Mouse (Mus musculus): ENCODE measurements around the gene Morn4. TPM values are rescaled to one million over a fixed set of nuclear protein-coding genes. Genes with fewer than 3 reads are reported as not detected.
A peak's percentile ranks its signal among the peaks of the same experiment; 100 is the strongest.

Gene Morn4
- polyA plus RNA-seq, 1 experiment from 2014 or later, result 22.2 TPM

DNA sequence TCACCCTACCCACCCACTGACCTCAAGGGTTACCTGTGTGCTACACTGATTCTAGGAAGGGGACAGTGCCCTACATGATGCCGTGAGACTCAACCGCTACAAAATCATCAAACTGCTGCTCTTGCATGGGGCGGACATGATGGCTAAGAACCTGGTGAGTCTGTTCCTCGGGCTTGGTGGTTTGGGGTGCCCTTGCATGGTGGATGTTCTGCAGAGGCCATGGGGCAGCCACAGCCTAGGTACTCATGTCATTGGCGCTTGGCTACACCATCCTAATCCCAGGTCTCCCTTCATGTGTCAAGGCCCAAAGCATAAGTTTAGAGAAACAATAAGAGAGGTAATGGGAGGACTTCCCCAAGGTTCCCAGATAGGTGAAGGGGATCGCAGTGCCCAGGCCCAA, 42.2 kb downstream of the Morn4 start:
- no peak for TF ChIP-seq CTCF (IDR thresholded peaks at IDR 0.05; ENCODE audit: low read depth)
- Histone ChIP-seq H3K4me2 (ENCODE audit: low read length) (no peak overlapping the region), H3K4me3 (replicated peaks; ENCODE audit: low read depth, low read length) (no peak overlapping the region), H3K9ac (ENCODE audit: low read depth, low read length) (no peak overlapping the region), H3K9me3 (replicated peaks; ENCODE audit: low read length) (no peaks in the 10 kb centered on the region), H3K27ac (no peak overlapping the region), H3K36me3 (ENCODE audit: insufficient read depth, low read length) (no peaks in the 10 kb centered on the region), H3K27me3 (ENCODE audit: insufficient read depth, low read length) (no peaks in the 10 kb centered on the region), H3K4me1 (replicated peaks; ENCODE audit: insufficient read depth, low read length) (0 out of 2 replicates have a peak, but pooled peaks cover 7% of the 10 kb centered on the region)
- ATAC-seq (replicated peaks; ENCODE audit: low FRiP score, low read depth) (no peak), DNase-seq (ENCODE audit: low spot score) (no peak)
- WGBS, result 92% methylated on average over 6 of the region's 6 CpGs

DNA sequence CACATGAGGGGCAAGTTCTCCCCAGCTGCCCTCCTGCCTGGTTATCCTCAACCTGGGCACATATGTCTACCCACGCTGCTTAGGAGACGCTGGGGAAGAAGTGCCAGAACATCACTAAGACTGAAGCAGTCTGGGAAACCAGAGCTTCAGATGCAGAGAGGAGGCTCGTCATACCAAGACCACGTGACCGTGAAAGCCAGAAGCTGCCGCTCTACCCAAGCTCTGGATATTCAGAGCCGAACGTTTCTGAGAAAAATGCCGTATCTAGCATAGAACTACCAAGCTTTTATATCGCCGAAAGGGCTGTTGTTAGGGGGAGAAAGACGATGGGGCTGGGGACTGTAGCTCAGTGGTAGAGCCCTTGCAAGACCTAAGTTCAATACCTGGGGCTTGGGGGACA, 47.8 kb downstream of the Morn4 start:
- no peak for DNase-seq (ENCODE audit: low spot score)
- no peak for TF ChIP-seq CTCF (IDR thresholded peaks at IDR 0.05; ENCODE audit: low read depth)
- H3K4me3 ChIP-seq (replicated peaks; ENCODE audit: low read depth, low read length), result no peak overlapping the region
- no peaks in the 10 kb centered on the region for H3K27me3 ChIP-seq (ENCODE audit: insufficient read depth, low read length)
- ATAC-seq (replicated peaks; ENCODE audit: low FRiP score, low read depth), result no peak
- peaks cover 14% of the 10 kb centered on the region for H3K36me3 ChIP-seq (ENCODE audit: insufficient read depth, low read length)
- no peak overlapping the region for H3K9ac ChIP-seq (ENCODE audit: low read depth, low read length)
- H3K4me1 ChIP-seq (replicated peaks; ENCODE audit: insufficient read depth, low read length), result no peaks in the 10 kb centered on the region
- H3K27ac ChIP-seq, result no peak overlapping the region
- no peaks in the 10 kb centered on the region for H3K9me3 ChIP-seq (replicated peaks; ENCODE audit: low read length)
- WGBS, result 87% methylated on average over 12 of the region's 12 CpGs
- H3K4me2 ChIP-seq (ENCODE audit: low read length), result no peak overlapping the region

DNA sequence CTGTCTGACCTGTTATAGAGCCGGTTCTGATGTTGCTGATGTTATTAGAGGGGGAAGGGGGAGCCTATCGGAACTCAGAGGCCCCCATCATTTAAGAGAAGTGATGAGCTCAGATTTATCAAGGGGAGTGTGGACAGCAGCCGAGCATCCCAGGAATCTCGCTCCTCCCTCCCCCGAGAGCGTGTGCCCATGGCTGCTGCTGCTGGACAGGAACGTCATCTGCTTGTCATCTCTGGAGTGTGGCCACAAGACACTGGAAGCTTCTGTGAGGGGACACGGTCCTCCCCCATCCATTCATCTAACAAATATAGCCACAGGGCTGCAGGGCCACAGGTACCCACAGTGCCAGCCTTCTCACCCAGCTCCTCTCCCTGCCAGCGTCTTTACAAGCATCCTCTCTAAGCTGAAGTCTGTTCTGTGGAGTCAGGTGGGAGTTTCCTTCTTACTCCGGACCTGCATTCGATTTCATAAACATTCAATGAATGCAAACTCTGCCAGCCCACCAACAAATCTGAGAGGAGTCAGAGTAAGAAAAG, 48.9 kb downstream of the Morn4 start:
- 69% methylated on average over 11 of the region's 11 CpGs for WGBS
- Histone ChIP-seq H3K9me3 (replicated peaks; ENCODE audit: low read length) (no peaks in the 10 kb centered on the region), H3K4me1 (replicated peaks; ENCODE audit: insufficient read depth, low read length) (no peaks in the 10 kb centered on the region), H3K4me3 (replicated peaks; ENCODE audit: low read depth, low read length) (no peak overlapping the region), H3K27ac (no peak overlapping the region), H3K4me2 (ENCODE audit: low read length) (no peak overlapping the region), H3K36me3 (ENCODE audit: insufficient read depth, low read length) (peaks cover 18% of the 10 kb centered on the region), H3K9ac (ENCODE audit: low read depth, low read length) (no peak overlapping the region), H3K27me3 (ENCODE audit: insufficient read depth, low read length) (no peaks in the 10 kb centered on the region)
- no peak for TF ChIP-seq CTCF (IDR thresholded peaks at IDR 0.05; ENCODE audit: low read depth)
- DNase-seq (ENCODE audit: low spot score), result no peak
- no peak for ATAC-seq (replicated peaks; ENCODE audit: low FRiP score, low read depth)

DNA sequence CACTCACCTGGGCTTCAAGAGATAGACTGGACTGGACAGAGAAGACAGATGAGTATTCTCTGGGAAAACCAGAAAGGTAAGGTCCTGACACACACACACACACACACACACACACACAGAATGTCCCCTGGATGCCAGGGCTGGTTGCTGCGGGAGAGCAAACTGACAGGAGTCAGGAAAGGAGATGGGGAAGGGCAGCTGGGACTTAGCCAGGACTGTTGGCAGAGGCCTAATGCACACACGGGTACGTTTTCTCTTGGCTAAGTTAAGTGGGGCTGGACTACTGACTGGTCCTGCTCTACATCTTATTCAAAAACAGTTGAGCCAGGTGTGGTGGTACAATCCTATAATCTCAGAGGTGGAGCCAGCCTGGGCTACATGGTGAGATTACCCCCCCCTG, 49.8 kb downstream of the Morn4 start:
- Histone ChIP-seq H3K36me3 (ENCODE audit: insufficient read depth, low read length) (peaks cover 23% of the 10 kb centered on the region), H3K27me3 (ENCODE audit: insufficient read depth, low read length) (no peaks in the 10 kb centered on the region), H3K27ac (no peak overlapping the region), H3K4me1 (replicated peaks; ENCODE audit: insufficient read depth, low read length) (no peaks in the 10 kb centered on the region), H3K4me2 (ENCODE audit: low read length) (no peak overlapping the region), H3K4me3 (replicated peaks; ENCODE audit: low read depth, low read length) (no peak overlapping the region), H3K9ac (ENCODE audit: low read depth, low read length) (no peak overlapping the region), H3K9me3 (replicated peaks; ENCODE audit: low read length) (no peaks in the 10 kb centered on the region)
- ATAC-seq (replicated peaks; ENCODE audit: low FRiP score, low read depth) (no peak), DNase-seq (ENCODE audit: low spot score) (no peak)
- no peak for TF ChIP-seq CTCF (IDR thresholded peaks at IDR 0.05; ENCODE audit: low read depth)
- WGBS, result 84% methylated on average over 3 of the region's 3 CpGs

DNA sequence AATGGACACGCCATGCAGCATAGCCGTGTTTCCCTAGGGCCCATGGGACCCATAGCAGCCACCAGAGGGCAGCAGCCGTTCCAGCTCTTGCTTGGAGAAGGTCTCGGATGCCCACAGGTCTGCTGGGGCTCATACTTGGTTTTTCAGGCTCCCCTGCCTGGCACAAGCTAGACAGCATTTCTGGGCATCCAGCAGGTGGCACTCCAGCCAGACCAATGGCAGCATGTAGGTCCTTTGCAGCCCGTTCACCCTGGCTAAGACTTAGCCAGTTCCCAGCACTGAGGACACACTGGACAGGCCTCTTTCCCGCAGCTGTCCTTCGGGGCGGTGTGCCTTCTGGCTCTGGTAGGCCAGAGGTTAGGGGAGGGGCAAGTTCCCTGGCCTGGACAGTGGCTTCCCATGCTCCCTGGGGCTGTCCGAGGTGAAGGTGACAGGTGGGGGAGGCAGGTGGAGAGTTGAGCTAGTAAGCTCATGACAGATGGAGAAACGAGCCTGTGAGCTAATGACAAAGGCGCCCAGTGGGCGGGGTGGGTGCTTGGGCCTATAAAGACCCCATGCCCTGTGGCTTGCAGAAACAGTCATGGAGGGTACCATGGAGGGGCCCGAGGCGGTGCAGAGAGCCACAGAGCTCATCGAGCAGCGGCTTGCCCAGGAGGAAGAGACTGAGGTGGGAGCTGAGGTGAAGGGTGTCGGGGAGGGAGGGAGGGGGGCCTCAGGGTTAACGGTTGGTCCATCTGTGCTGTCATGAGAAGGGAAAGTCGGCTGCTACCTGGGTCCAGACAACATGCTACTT, 50.5 kb downstream of the Morn4 start, which contains the start of gene Ankrd2:
TSS of gene Ankrd2 (plus strand) at position 545 of the 793 bp plus-strand sequence.
- no peaks in the 10 kb centered on the region for H3K9me3 ChIP-seq (replicated peaks; ENCODE audit: low read length)
- peak; percentile 91 for ATAC-seq (replicated peaks; ENCODE audit: low FRiP score, low read depth)
- TF ChIP-seq CTCF (IDR thresholded peaks at IDR 0.05; ENCODE audit: low read depth), result peak; percentile 99

DNA sequence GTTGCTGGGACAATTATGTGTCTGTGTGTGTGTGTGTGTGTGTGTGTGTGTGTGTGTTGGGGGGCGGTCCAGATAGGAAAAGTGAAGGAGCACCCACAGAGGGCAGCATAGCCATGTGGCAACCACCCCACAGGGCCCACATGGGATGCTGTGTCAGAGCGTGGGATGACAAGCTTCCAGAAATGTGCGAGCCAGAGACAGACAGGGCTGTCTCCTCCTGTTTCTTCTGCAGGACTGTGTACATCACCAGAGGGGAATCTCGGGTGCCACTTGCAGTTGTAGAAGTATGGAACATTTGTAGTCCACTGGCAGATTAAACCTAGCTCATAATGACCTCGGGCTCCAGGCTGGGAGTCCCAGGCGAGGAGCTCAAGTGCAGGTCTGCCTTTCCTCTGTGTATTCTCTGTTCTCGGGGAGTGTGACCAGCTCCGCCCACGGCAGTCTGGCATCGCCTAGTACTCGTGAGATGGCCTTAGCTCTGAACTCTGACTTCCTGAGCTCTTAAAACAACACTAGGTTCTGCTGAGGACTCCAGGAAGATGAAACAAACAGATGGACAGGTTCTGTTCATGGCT, 51.2 kb downstream of the Morn4 start:
- TF ChIP-seq CTCF (IDR thresholded peaks at IDR 0.05; ENCODE audit: low read depth), result no peak
- H3K36me3 ChIP-seq (ENCODE audit: insufficient read depth, low read length), result peaks cover 23% of the 10 kb centered on the region
- no peak overlapping the region for H3K4me2 ChIP-seq (ENCODE audit: low read length)
- H3K9ac ChIP-seq (ENCODE audit: low read depth, low read length), result no peak overlapping the region
- DNase-seq (ENCODE audit: low spot score) (no peak), ATAC-seq (replicated peaks; ENCODE audit: low FRiP score, low read depth) (no peak)
- no peak overlapping the region for H3K4me3 ChIP-seq (replicated peaks; ENCODE audit: low read depth, low read length)
- H3K27ac ChIP-seq, result no peak overlapping the region
- H3K27me3 ChIP-seq (ENCODE audit: insufficient read depth, low read length), result no peaks in the 10 kb centered on the region
- WGBS, result 49% methylated on average over 11 of the region's 11 CpGs
- H3K4me1 ChIP-seq (replicated peaks; ENCODE audit: insufficient read depth, low read length), result no peaks in the 10 kb centered on the region
- no peaks in the 10 kb centered on the region for H3K9me3 ChIP-seq (replicated peaks; ENCODE audit: low read length)

More for the DNA sequence above, 50.5 kb downstream of the Morn4 start, which contains the start of gene Ankrd2:
- Histone ChIP-seq H3K9ac (ENCODE audit: low read depth, low read length) (no peak within 1 kb of the TSS), H3K4me3 (replicated peaks; ENCODE audit: low read depth, low read length) (no peak within 1 kb of the TSS), H3K4me2 (ENCODE audit: low read length) (no peak within 1 kb of the TSS), H3K27ac (no peak within 1 kb of the TSS), H3K4me1 (replicated peaks; ENCODE audit: insufficient read depth, low read length) (no peaks in the 10 kb centered on the region), H3K36me3 (ENCODE audit: insufficient read depth, low read length) (peaks cover 23% of the 10 kb centered on the region), H3K27me3 (ENCODE audit: insufficient read depth, low read length) (no peaks in the 10 kb centered on the region)
- peak; percentile 95 for DNase-seq (ENCODE audit: low spot score)
- WGBS, result 65% methylated on average over 19 of the region's 19 CpGs
